Mouse (Mus musculus): Measurements from ENCODE around the gene Syngr2. TPM values are rescaled to one million over a fixed set of nuclear protein-coding genes. Genes with fewer than 3 reads are reported as not detected.

The Syngr2 gene
- polyA plus RNA-seq, 1 experiment from 2014 or later, result 78.7 TPM

GRCm38 (mm10) chr11:117821868-117822267, 12.4 kb downstream of the Syngr2 start:
- 85% methylated on average over 9 of the region's 9 CpGs for whole genome bisulfite sequencing (ENCODE audit: insufficient replicate concordance)
- Histone ChIP-seq H3K4me1 (ENCODE audit: control insufficient read depth, insufficient read depth, low read length) (peaks cover 26% of the 10 kb centered on the region), H3K27ac (ENCODE audit: low read depth, low read length) (no peak overlapping the region), H3K4me2 (no peak overlapping the region), H3K9ac (ENCODE audit: low read depth, low read length) (no peak overlapping the region), H3K36me3 (ENCODE audit: control insufficient read depth, insufficient read depth, low read length) (peaks cover 22% of the 10 kb centered on the region), H3K27me3 (ENCODE audit: control insufficient read depth, insufficient read depth, low read length) (no peaks in the 10 kb centered on the region), H3K9me3 (replicated peaks; ENCODE audit: control insufficient read depth, low read length) (no peaks in the 10 kb centered on the region), H3K4me3 (ENCODE audit: low read depth, low read length) (no peak overlapping the region)
- no peak for ATAC-seq (replicated peaks; ENCODE audit: insufficient number of reproducible peaks, low FRiP score, low TSS enrichment)

GRCm38 (mm10) chr11:117822728-117823241, 13.3 kb downstream of the Syngr2 start:
- WGBS (ENCODE audit: insufficient replicate concordance), result 76% methylated on average over 7 of the region's 7 CpGs
- Histone ChIP-seq H3K4me1 (ENCODE audit: control insufficient read depth, insufficient read depth, low read length) (peaks cover 36% of the 10 kb centered on the region), H3K27ac (ENCODE audit: low read depth, low read length) (no peak overlapping the region; the same call in 1 of the 2 replicates)

DNA sequence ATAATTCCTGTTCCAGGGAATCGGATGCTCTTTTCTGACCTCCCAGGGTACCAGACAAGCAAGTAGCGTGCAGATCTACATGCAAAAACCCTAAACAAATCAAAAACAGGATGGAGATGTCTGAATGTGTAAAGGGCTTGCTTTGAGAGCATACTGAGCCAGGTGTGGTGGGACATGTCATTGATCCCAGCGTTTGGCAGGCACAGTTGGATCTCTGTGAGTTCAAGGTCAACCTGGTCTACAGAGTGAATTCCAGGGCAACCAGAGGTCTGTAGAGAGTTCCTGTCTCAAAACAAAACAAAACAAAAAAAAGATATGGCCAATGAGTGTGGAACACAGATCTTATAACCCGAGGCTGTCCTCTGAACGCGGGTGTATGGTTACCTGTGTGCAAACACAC, 13.9 kb downstream of the Syngr2 start:
- H3K27ac ChIP-seq (ENCODE audit: low read depth, low read length), result no peak overlapping the region
- no peaks in the 10 kb centered on the region for H3K9me3 ChIP-seq (replicated peaks; ENCODE audit: control insufficient read depth, low read length)
- peaks cover 18% of the 10 kb centered on the region for H3K36me3 ChIP-seq (ENCODE audit: control insufficient read depth, insufficient read depth, low read length)
- peaks cover 42% of the 10 kb centered on the region for H3K4me1 ChIP-seq (ENCODE audit: control insufficient read depth, insufficient read depth, low read length)
- H3K4me2 ChIP-seq, result no peak overlapping the region
- H3K9ac ChIP-seq (ENCODE audit: low read depth, low read length), result no peak overlapping the region
- no peaks in the 10 kb centered on the region for H3K27me3 ChIP-seq (ENCODE audit: control insufficient read depth, insufficient read depth, low read length)
- WGBS (ENCODE audit: insufficient replicate concordance), result 89% methylated on average over 6 of the region's 6 CpGs
- no peak overlapping the region for H3K4me3 ChIP-seq (ENCODE audit: low read depth, low read length)
- ATAC-seq (replicated peaks; ENCODE audit: insufficient number of reproducible peaks, low FRiP score, low TSS enrichment), result no peak

More at GRCm38 (mm10) chr11:117822728-117823241, 13.3 kb downstream of the Syngr2 start:
- H3K36me3 ChIP-seq (ENCODE audit: control insufficient read depth, insufficient read depth, low read length), result peaks cover 18% of the 10 kb centered on the region
- H3K4me3 ChIP-seq (ENCODE audit: low read depth, low read length), result no peak overlapping the region
- ATAC-seq (replicated peaks; ENCODE audit: insufficient number of reproducible peaks, low FRiP score, low TSS enrichment), result no peak
- no peak overlapping the region for H3K4me2 ChIP-seq
- H3K27me3 ChIP-seq (ENCODE audit: control insufficient read depth, insufficient read depth, low read length), result no peaks in the 10 kb centered on the region
- H3K9me3 ChIP-seq (replicated peaks; ENCODE audit: control insufficient read depth, low read length), result no peaks in the 10 kb centered on the region
- H3K9ac ChIP-seq (ENCODE audit: low read depth, low read length), result no peak overlapping the region; the same call in 1 of the 2 replicates

DNA sequence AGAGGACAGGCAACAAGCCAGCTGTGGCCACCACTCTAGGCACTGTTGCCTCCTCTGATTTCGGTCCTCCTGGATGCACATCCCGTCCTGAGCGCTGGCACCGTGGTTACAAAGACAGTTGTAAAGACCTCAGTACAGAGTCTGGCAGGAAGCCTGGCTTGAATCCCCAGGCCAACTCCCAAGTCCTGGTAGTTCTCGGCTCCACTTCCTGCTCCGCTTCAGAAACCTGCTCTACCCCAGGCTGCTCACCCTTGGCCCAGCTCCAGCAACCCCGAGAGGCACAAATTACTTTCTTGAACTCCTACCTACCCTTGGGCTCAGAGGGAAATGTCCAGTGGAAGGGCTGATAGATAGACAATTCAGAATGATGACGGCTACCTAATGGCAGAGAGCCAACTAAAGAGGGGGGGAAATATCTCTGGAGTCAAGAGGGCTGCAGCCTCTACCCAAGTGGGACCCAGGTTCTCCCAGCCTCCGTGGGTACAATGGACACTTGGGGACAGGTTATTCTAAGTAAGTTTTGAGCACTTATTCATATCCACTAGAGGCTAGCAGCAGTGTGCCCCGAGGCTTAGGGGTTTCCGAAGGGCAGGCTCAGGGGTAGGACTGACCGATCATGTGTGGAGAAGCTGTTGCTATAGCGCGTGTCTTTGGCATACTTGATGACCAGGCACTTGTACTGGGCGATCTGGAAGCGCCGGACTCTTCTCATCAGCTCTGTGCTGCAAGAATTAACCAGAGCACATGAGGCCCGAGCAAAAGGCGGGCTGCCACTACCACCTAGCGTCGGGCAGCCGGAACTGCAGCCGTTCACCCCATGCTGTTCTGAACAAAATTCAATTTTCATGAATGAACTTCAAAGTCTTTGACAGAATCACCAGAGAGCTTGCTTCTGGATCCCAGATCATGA, 14.8 kb downstream of the Syngr2 start:
- Histone ChIP-seq H3K27me3 (ENCODE audit: control insufficient read depth, insufficient read depth, low read length) (no peaks in the 10 kb centered on the region), H3K4me3 (ENCODE audit: low read depth, low read length) (peak overlapping the region; percentile 65), H3K4me2 (peak overlapping the region; percentile 81), H3K36me3 (ENCODE audit: control insufficient read depth, insufficient read depth, low read length) (peaks cover 18% of the 10 kb centered on the region), H3K9me3 (replicated peaks; ENCODE audit: control insufficient read depth, low read length) (no peaks in the 10 kb centered on the region), H3K4me1 (ENCODE audit: control insufficient read depth, insufficient read depth, low read length) (peaks cover 51% of the 10 kb centered on the region), H3K27ac (ENCODE audit: low read depth, low read length) (peak overlapping the region; percentile 89), H3K9ac (ENCODE audit: low read depth, low read length) (peak overlapping the region; percentile 86)
- ATAC-seq (replicated peaks; ENCODE audit: insufficient number of reproducible peaks, low FRiP score, low TSS enrichment), result 0 out of 2 replicates have a peak, but pooled peaks have one; percentile 43
- 22% methylated on average over 23 of the region's 23 CpGs for WGBS (ENCODE audit: insufficient replicate concordance)

- peak within 1 kb of the TSS; percentile 86 for H3K9ac ChIP-seq (ENCODE audit: low read depth, low read length)
- peak within 1 kb of the TSS; percentile 65 for H3K4me3 ChIP-seq (ENCODE audit: low read depth, low read length)
- no peaks in the 10 kb centered on the region for H3K9me3 ChIP-seq (replicated peaks; ENCODE audit: control insufficient read depth, low read length)
- H3K4me2 ChIP-seq, result peak within 1 kb of the TSS; percentile 81
- H3K36me3 ChIP-seq (ENCODE audit: control insufficient read depth, insufficient read depth, low read length), result peaks cover 14% of the 10 kb centered on the region
- 0 out of 2 replicates have a peak, but pooled peaks have one; percentile 27 for ATAC-seq (replicated peaks; ENCODE audit: insufficient number of reproducible peaks, low FRiP score, low TSS enrichment)
- peak within 1 kb of the TSS; percentile 89 for H3K27ac ChIP-seq (ENCODE audit: low read depth, low read length)
- no peaks in the 10 kb centered on the region for H3K27me3 ChIP-seq (ENCODE audit: control insufficient read depth, insufficient read depth, low read length)
- under 1% methylated on average over 34 of the region's 34 CpGs for WGBS (ENCODE audit: insufficient replicate concordance)
- peaks cover 57% of the 10 kb centered on the region for H3K4me1 ChIP-seq (ENCODE audit: control insufficient read depth, insufficient read depth, low read length)
These were observed 16.0 kb downstream of the Syngr2 start, which contains the start of the genes Afmid and Tk1 for GRCm38 (mm10) chr11:117825333-117826101. Gene Afmid (plus strand): TSS chr11:117825924. Gene Tk1 (minus strand): TSS chr11:117826092.

- no peak for ATAC-seq (replicated peaks; ENCODE audit: insufficient number of reproducible peaks, low FRiP score, low TSS enrichment)
- H3K27ac ChIP-seq (ENCODE audit: low read depth, low read length), result peak overlapping the region; percentile 89
- H3K9ac ChIP-seq (ENCODE audit: low read depth, low read length), result peak overlapping the region; percentile 86
- peaks cover 62% of the 10 kb centered on the region for H3K4me1 ChIP-seq (ENCODE audit: control insufficient read depth, insufficient read depth, low read length)
- H3K36me3 ChIP-seq (ENCODE audit: control insufficient read depth, insufficient read depth, low read length), result peaks cover 11% of the 10 kb centered on the region
- no peaks in the 10 kb centered on the region for H3K27me3 ChIP-seq (ENCODE audit: control insufficient read depth, insufficient read depth, low read length)
- peak overlapping the region; percentile 81 for H3K4me2 ChIP-seq
- H3K4me3 ChIP-seq (ENCODE audit: low read depth, low read length), result peak overlapping the region; percentile 65
- H3K9me3 ChIP-seq (replicated peaks; ENCODE audit: control insufficient read depth, low read length), result no peaks in the 10 kb centered on the region
- 17% methylated on average over 5 of the region's 5 CpGs for WGBS (ENCODE audit: insufficient replicate concordance)
These were observed 16.7 kb downstream of the Syngr2 start for GRCm38 (mm10) chr11:117826164-117826563.

- Histone ChIP-seq H3K9me3 (replicated peaks; ENCODE audit: control insufficient read depth, low read length) (no peaks in the 10 kb centered on the region), H3K27me3 (ENCODE audit: control insufficient read depth, insufficient read depth, low read length) (no peaks in the 10 kb centered on the region), H3K4me3 (ENCODE audit: low read depth, low read length) (no peak overlapping the region), H3K36me3 (ENCODE audit: control insufficient read depth, insufficient read depth, low read length) (peaks cover 5% of the 10 kb centered on the region), H3K4me1 (ENCODE audit: control insufficient read depth, insufficient read depth, low read length) (peaks cover 63% of the 10 kb centered on the region), H3K27ac (ENCODE audit: low read depth, low read length) (peak overlapping the region; percentile 97; the same call in 1 of the 2 replicates), H3K9ac (ENCODE audit: low read depth, low read length) (0 out of 2 replicates have a peak overlapping the region, but pooled peaks have one; percentile 3), H3K4me2 (peak overlapping the region; percentile 81)
- no peak for ATAC-seq (replicated peaks; ENCODE audit: insufficient number of reproducible peaks, low FRiP score, low TSS enrichment)
- WGBS (ENCODE audit: insufficient replicate concordance), result 67% methylated on average over 8 of the region's 8 CpGs
These were observed 17.4 kb downstream of the Syngr2 start for GRCm38 (mm10) chr11:117826916-117827315.

DNA sequence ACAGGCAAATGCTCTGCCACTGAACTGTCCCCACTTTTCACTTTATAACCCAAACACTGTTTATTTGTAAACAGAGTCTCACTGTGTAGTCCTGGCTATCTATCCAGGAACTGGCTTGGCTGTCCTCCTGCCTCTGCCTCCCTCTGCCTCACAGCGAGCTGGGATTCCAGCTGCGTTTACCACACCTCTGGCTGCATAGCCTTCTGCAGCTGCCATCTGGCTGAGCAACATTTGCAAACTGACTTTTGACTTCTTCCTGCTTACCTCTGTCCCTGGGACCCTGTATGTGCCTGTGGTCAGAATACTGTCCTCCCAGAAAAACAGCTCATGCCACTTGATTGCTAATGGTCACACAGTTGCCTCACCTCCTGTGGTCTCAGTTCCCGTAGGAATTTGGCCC, 17.9 kb downstream of the Syngr2 start:
- no peaks in the 10 kb centered on the region for H3K9me3 ChIP-seq (replicated peaks; ENCODE audit: control insufficient read depth, low read length)
- no peak overlapping the region for H3K4me3 ChIP-seq (ENCODE audit: low read depth, low read length)
- peak overlapping the region; percentile 81 for H3K4me2 ChIP-seq
- no peaks in the 10 kb centered on the region for H3K27me3 ChIP-seq (ENCODE audit: control insufficient read depth, insufficient read depth, low read length)
- H3K9ac ChIP-seq (ENCODE audit: low read depth, low read length), result 0 out of 2 replicates have a peak overlapping the region, but pooled peaks have one; percentile 3
- H3K4me1 ChIP-seq (ENCODE audit: control insufficient read depth, insufficient read depth, low read length), result peaks cover 68% of the 10 kb centered on the region
- WGBS (ENCODE audit: insufficient replicate concordance), result 53% methylated on average over 3 of the region's 3 CpGs
- peak overlapping the region; percentile 97 for H3K27ac ChIP-seq (ENCODE audit: low read depth, low read length)
- no peak for ATAC-seq (replicated peaks; ENCODE audit: insufficient number of reproducible peaks, low FRiP score, low TSS enrichment)
- peaks cover 4% of the 10 kb centered on the region for H3K36me3 ChIP-seq (ENCODE audit: control insufficient read depth, insufficient read depth, low read length)
